Mouse (Mus musculus) megakaryocyte progenitor cell, adult 5-6 weeks (primary cell): ENCODE measurements around the gene Dlg1. TPM values are rescaled to one million over a fixed set of nuclear protein-coding genes. Genes with fewer than 3 reads are reported as not detected.
A peak's percentile ranks its signal among the peaks of the same experiment; 100 is the strongest.
"Not testable (repeated sequence)": the region's sequence is repeated elsewhere in the genome, so short reads cannot be mapped to it uniquely, and the experiment has no call there.

Experiments
- ATAC-seq: replicated peaks from 2 replicates; pipeline ENCODE4 v1.8.0; 2016; ENCODE audit warnings: mild to moderate bottlenecking, moderate TSS enrichment, inconsistent platforms; ENCODE audit not compliant: poor library complexity
- total RNA-seq, 2 experiments: library from RNA; stranded (forward) in 1 of 2; stranded (reverse) in 1 of 2; fragments of 157-497, 149-512 nt in 1 of 2; fragments of 200-1000 nt in 1 of 2; gene quantifications; 2 replicates each; pipeline versions ENCODE4 v1.2.3 to v1.2.4; 2015 to 2017

The Dlg1 gene
- total RNA-seq, 2 experiments from 2014 or later, result 24.9 to 31.0 TPM

DNA sequence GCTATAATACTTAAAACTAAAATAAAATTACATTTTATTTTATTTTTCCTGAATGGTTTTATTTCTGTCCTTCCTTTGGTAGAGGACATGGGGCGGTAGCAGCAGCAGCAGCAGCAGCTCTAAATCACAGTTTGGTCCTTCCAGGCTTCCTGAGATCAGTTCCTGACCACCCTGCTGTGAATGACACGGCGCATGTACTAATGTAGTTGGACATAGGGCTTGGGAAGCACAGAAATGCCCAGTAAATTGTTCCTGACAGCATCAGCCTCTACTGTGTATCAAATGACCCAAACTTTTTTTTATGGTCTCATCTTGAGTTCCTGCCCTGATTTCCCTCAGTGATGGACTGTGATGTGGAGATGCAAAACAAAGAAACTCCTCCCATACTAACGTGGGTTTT is 61.6 kb downstream of the Dlg1 start:
- ATAC-seq, result no peak

DNA sequence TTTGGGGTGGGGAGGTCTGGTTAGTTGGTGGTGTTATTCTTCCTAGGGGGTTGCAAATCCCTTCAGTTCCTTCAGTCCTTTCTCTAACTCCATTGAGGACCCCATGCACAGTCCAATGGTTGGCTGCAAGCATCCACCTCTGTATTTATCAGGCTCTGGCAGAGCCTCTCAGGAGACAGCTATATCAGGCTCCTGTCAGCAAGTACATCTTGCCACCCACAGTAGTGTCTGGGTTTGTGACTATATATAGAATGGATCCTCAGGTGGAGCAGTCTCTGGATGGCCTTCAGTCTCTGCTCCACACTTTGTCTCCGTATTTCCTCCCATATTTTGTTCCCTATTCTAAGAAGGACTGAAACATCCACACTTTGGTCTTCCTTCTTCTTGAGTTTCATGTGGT is 67.7 kb downstream of the Dlg1 start:
- ATAC-seq, result not testable (repeated sequence)

GRCm38 (mm10) chr16:31737081-31737480 is 73.8 kb downstream of the Dlg1 start:
- no peak for ATAC-seq

- ATAC-seq, result no peak
Measured at GRCm38 (mm10) chr16:31737761-31738160, 74.5 kb downstream of the Dlg1 start.

GRCm38 (mm10) chr16:31740271-31740670 is 77.0 kb downstream of the Dlg1 start:
- no peak for ATAC-seq

- no peak for ATAC-seq
Measured at GRCm38 (mm10) chr16:31740704-31741103, 77.5 kb downstream of the Dlg1 start.

DNA sequence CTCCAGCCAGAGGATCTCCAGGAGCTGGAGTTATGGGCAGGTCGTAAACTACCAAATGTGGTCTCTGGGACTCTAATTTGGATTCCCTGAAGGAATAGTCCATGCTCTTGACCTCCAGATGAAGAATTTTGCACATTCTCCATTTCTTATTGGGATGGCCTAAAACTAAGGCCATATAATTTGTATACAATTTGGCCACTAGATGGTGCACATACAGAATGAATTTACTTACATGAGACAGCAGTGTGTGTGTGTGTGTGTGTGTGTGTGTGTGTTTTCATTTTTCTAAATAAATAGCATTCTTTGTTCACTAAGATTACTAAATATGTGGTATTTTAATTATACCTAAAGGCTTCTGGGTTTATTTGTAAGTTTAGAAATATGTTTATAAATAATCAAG is 87.3 kb downstream of the Dlg1 start:
- peak; percentile 72 for ATAC-seq

GRCm38 (mm10) chr16:31754172-31755025 is 91.2 kb downstream of the Dlg1 start:
- peak; percentile 23; the same call in 1 of the 2 replicates for ATAC-seq

GRCm38 (mm10) chr16:31755053-31755452 is 91.8 kb downstream of the Dlg1 start:
- ATAC-seq, result no peak

- no peak for ATAC-seq
Measured at GRCm38 (mm10) chr16:31756436-31756835, 93.2 kb downstream of the Dlg1 start.

DNA sequence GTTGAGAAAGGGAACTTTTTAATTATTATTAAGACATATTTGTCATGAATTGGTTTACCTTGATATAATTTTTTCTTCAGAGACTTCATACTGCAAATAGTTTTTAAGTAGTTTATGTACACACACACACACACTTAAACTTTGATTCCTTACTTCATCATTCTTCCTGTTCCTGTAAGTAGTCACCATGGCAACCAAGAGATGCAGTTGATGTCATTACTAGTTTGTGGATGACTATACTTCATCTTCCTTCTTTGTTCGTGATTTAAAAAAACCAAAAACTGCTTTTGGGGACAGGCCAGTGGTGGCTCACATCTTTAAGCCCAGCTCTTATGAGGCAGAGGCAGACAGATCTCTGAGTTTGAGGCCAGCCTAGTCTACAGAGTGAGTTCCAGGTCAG is 94.4 kb downstream of the Dlg1 start:
- ATAC-seq, result no peak

GRCm38 (mm10) chr16:31759416-31759815 is 96.2 kb downstream of the Dlg1 start:
- ATAC-seq, result no peak

DNA sequence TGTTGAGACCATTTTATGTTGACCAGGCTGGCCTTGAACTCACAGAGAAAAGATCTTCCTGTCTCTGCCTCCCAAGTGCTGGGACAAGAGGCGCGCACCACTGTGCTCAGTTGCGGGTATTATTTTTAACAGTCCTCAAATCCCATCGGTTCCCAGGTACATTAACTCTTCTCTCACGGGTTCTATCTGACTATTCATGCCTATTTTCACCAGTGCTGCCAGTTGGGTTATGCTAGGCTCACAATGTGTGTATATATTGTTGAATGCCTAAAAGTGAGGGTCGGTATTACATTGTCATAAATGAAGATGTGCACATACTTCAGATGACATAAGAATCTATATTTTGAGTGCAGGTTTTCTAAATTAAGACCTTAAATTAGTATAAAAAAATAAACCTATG is 103.1 kb downstream of the Dlg1 start:
- no peak for ATAC-seq

GRCm38 (mm10) chr16:31766715-31767114 is 103.5 kb downstream of the Dlg1 start:
- no peak for ATAC-seq

DNA sequence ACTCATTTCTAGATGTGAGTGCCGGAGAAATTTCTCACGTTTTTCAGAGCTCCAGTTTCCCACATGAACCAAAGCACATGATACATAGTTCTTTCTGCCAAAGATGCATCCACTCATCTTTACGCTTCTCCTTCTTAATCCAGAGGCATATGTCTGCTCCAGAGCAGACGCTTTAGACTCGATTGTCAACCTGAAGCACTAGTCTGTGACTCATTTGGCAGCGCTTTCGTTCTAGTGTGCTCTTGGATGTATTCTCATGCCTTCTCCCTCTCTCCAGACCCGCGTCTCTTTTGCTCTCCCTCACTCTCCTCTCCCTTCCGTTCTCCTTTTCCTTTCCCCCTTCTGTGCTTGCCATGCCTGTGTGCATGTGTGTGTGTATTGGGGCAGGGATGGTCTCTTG is 112.7 kb downstream of the Dlg1 start:
- ATAC-seq, result no peak

- ATAC-seq, result no peak
Measured at GRCm38 (mm10) chr16:31781015-31781414, 117.8 kb downstream of the Dlg1 start.

DNA sequence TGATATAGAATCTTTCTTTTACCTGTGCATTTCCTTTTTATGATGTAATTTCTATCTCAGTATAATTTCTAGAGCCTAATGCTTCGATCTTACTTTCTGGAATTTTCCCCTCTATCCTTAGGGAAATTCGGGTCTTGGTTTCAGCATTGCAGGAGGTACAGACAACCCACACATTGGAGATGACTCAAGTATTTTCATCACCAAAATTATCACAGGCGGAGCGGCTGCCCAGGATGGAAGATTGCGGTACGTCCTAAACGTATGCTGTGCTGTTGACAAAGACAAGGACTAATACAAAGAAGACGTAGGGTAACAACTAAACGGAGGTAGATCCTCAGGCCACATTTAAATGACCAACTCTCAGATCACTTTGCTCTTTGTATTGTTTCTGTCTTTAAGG is 126.8 kb downstream of the Dlg1 start:
- ATAC-seq, result no peak

GRCm38 (mm10) chr16:31803644-31804043 is 140.4 kb downstream of the Dlg1 start:
- peak; percentile 80 for ATAC-seq

GRCm38 (mm10) chr16:31826049-31826448 is 162.8 kb downstream of the Dlg1 start:
- no peak for ATAC-seq

DNA sequence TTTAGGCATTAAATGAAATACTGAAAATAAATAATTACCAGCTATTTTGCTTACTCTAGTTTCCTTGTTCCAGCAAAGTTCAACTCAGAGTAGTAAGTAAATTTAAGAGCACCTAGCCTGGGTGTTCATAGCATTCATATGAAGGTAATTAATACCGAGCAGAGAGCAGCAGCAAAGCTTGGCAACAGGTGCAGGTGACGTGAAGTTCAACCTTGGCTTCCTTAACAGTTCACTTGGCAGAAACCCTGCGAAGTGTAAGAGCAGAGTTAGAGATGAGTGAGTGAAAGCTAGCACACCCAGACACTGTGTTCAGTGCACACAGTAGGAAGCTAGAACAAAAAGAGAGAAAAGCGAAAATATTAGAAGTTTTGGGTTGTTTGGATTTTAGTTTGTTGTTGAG is 167.5 kb downstream of the Dlg1 start:
- no peak for ATAC-seq

DNA sequence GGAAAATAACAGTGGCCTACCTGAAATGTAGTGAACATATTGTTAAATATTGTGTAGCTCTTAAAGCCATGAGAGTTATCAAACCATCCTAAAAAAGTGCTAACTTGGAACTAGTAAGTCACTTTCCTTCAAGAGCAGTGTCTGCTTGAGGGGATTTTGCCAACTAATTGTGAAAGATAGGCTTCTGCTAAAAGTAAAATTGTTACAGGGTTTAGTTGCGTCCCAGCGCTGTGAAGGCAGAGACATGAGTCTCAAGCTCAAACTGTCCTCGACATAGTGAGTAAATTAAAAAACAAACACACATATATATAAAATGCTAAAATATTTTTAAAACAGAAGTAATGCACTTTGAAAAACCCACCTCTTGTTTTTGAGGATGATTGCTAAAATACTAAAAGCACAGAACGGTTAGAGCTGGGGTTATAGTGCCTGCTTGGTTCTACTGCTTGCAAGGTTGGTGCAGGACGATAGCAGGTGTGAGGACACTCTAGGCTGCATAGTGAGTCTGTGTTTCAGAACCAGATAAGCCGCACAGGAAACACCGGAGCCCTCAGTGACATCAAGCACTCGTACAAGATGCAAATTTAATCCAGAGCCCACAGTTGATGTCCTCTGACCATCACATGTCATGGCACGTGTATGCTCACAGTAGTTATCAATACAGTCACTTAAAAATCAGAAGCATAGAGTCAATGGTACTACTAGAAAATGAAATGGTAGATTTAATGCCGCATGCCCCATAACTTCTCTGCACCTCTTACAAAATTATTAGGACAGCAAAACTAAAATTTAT is 169.6 kb downstream of the Dlg1 start:
- ATAC-seq, result no peak

GRCm38 (mm10) chr16:31834011-31834584 is 170.9 kb downstream of the Dlg1 start:
- ATAC-seq, result no peak
